Mouse (Mus musculus): ENCODE measurements around the gene Zc2hc1c. TPM values are rescaled to one million over a fixed set of nuclear protein-coding genes. Genes with fewer than 3 reads are reported as not detected.

The Zc2hc1c gene
- total and polyA plus RNA-seq, 2 experiments: 0.48 to 0.92 TPM

DNA sequence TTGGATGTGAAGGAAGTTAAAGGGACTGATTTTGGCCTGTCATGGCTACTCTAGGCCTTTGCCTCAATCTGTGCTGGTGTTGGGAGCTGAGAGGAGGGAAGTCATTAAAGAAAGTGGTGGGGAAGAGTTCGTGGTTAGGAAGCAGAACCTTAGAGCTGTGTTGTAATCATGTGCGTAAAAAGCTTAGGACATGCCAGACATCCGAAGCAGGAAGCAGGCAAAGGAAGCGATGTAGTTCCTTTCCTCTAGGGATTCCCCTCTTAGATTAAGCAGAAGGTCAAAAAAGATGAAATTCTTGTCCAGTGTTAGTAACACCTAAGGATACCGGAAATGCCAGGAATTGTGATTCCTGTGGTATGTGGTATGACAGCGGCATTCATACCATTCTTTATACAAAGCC is 59.9 kb downstream of the Zc2hc1c start:
- Histone ChIP-seq H3K9ac (ENCODE audit: low read depth, low read length) (0 out of 2 replicates have a peak overlapping the region, but pooled peaks have one; percentile 17), H3K4me3 (ENCODE audit: insufficient read depth, low read depth, low read length) (no peak overlapping the region), H3K4me1 (ENCODE audit: control insufficient read depth, insufficient read depth, low read length) (peaks cover 9% of the 10 kb centered on the region), H3K27ac (replicated peaks; ENCODE audit: insufficient read depth, low read depth, low read length) (peak overlapping the region; percentile 80), H3K79me2 (ENCODE audit: control insufficient read depth, insufficient read depth, low read length) (no peaks in the 10 kb centered on the region; the same call in 1 of the 2 replicates), H3K27me3 (ENCODE audit: control insufficient read depth, insufficient read depth, low read length) (no peaks in the 10 kb centered on the region), H3K36me3 (ENCODE audit: control insufficient read depth, insufficient read depth, low read length) (peaks cover 28% of the 10 kb centered on the region)
- 72% methylated on average over 6 of the region's 6 CpGs for WGBS
- TF ChIP-seq CTCF (IDR thresholded peaks at IDR 0.05; ENCODE audit: low read depth, low read length) (no peak), POLR2A (IDR thresholded peaks at IDR 0.05; ENCODE audit: extremely low read depth, insufficient read depth, low read length) (no peak)
- DNase-seq (ENCODE audit: extremely low read depth, low read depth, low spot score): peak; percentile 53

Other genes with a start within 250 kb of the Zc2hc1c start
- gene Prox2, start 177.8 kb upstream of the Zc2hc1c start, total RNA-seq (2014; rRNA removed): 1.8 and 1.9 TPM in 2 replicates
- 1.3 and 1.5 TPM in 2 replicates for gene Prox2, start 177.8 kb upstream of the Zc2hc1c start, polyA plus RNA-seq (2012; rRNA removed)
- 149 and 150 TPM in 2 replicates for gene Dlst, start 177.8 kb upstream of the Zc2hc1c start, total RNA-seq (2014; rRNA removed)
- gene Dlst, start 177.8 kb upstream of the Zc2hc1c start, polyA plus RNA-seq (2012; rRNA removed): 111 and 112 TPM in 2 replicates
- 0.28 and 0.34 TPM in 2 replicates for gene Rps6kl1, start 137.3 kb upstream of the Zc2hc1c start, total RNA-seq (2014; rRNA removed)
- gene Rps6kl1, start 137.3 kb upstream of the Zc2hc1c start, polyA plus RNA-seq (2012; rRNA removed): 0.39 and 0.48 TPM in 2 replicates
- gene Pgf, start 110.8 kb upstream of the Zc2hc1c start, total RNA-seq (2014; rRNA removed): not detected in 2 replicates
- gene Pgf, start 110.8 kb upstream of the Zc2hc1c start, polyA plus RNA-seq (2012; rRNA removed): not detected in 2 replicates
- 17.9 and 23.1 TPM in 2 replicates for gene Eif2b2, start 69.1 kb upstream of the Zc2hc1c start, total RNA-seq (2014; rRNA removed)
- 37.0 and 54.8 TPM in 2 replicates for gene Eif2b2, start 69.1 kb upstream of the Zc2hc1c start, polyA plus RNA-seq (2012; rRNA removed)
- gene Mlh3, start 18.0 kb upstream of the Zc2hc1c start, total RNA-seq (2014; rRNA removed): 6.5 TPM in 2 replicates
- gene Mlh3, start 18.0 kb upstream of the Zc2hc1c start, polyA plus RNA-seq (2012; rRNA removed): 2.8 and 3.3 TPM in 2 replicates
- gene Acyp1, start 153 bp upstream of the Zc2hc1c start, total RNA-seq (2014; rRNA removed): 11.5 and 20.0 TPM in 2 replicates
- gene Acyp1, start 153 bp upstream of the Zc2hc1c start, polyA plus RNA-seq (2012; rRNA removed): 8.9 and 9.4 TPM in 2 replicates
- 17.0 and 19.1 TPM in 2 replicates for gene Nek9, start 50.8 kb downstream of the Zc2hc1c start, total RNA-seq (2014; rRNA removed)
- gene Nek9, start 50.8 kb downstream of the Zc2hc1c start, polyA plus RNA-seq (2012; rRNA removed): 13.7 and 14.0 TPM in 2 replicates
- 44.3 and 57.3 TPM in 2 replicates for gene Tmed10, start 86.3 kb downstream of the Zc2hc1c start, total RNA-seq (2014; rRNA removed)
- gene Tmed10, start 86.3 kb downstream of the Zc2hc1c start, polyA plus RNA-seq (2012; rRNA removed): 151 and 152 TPM in 2 replicates
- gene Fos, start 185.3 kb downstream of the Zc2hc1c start, total RNA-seq (2014; rRNA removed): 0.67 and 1.2 TPM in 2 replicates
- 0.49 and 0.65 TPM in 2 replicates for gene Fos, start 185.3 kb downstream of the Zc2hc1c start, polyA plus RNA-seq (2012; rRNA removed)